Mouse (Mus musculus): ENCODE data around the gene Fbxl20.

Fbxl20 gene

GRCm38 (mm10) chr11:98086574-98086973, 63.6 kb downstream of the Fbxl20 start:
- DNase-seq = no peak

- no peak for DNase-seq
Observed at GRCm38 (mm10) chr11:98086141-98086540, 64.1 kb downstream of the Fbxl20 start.

DNA sequence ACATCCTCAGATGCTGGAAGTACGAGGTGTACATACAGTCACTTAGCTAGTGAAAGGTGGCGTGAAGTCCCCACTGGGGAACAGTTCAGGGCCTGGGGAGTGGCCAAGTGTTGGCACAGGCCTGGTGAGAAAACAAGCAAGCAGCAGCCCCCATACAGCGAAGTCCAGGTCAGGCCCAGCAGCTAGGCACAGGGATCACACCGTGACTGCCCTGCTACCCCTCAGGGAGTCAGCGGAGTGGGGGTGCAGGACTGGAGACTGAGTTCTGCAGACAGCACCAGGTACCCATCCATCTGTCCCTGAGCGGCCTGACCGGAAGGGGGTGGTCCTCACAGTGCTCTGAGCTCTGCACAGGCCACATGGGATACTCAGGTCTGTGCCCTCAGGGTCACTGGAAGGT, 67.5 kb downstream of the Fbxl20 start:
- no peak for DNase-seq

GRCm38 (mm10) chr11:98080450-98080849, 69.8 kb downstream of the Fbxl20 start:
- no peak for DNase-seq

DNA sequence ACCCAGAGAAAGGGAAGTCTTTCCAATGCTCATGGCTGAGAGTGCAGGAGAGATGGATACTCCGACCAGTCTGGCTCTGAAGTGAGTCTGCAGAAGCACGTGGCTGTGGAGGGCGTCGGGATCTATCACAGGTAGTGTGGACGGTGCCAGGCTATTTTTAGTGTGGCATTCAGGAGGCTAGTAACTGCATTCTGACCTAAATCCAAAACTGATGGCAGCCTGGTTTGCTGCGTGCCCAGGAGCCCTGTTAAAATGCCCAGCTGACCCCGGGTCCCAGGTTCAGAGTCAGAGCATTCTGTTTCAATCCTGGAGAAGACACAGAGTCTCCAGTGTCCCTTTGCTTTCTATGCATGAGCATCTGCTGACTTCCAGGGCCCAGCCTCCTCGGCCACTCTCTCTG, 73.1 kb downstream of the Fbxl20 start:
- no peak for DNase-seq

DNA sequence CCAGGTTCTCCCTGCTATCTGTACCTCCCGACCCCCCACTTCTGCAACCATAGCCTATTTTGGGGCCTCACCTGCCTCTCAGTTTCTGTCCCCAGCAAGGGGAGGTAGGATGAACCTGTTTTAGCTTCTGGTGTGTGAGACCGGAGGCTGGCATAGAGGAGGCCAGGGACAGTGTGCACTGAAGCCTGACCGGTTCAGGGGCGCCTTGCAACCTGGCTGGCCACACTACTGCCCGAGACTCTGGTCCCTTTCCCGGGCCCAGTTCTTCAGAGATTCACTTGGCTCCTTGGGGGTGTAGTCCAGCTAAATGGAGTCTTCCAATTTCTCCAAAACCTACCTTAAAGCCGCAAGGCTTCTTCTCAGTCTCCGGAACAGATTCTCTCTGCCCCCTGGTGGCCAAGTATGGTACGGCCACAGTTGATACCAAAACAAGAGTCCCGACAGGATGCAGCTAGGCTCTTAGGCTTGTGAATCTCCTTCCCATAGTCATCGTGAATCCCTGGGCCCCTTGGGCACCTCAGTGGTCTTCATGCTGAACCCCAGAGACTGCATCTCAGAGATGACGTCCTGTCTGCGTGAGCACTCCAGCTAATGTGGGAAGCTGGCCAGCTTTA, 74.9 kb downstream of the Fbxl20 start:
- DNase-seq = peak; percentile 95

DNA sequence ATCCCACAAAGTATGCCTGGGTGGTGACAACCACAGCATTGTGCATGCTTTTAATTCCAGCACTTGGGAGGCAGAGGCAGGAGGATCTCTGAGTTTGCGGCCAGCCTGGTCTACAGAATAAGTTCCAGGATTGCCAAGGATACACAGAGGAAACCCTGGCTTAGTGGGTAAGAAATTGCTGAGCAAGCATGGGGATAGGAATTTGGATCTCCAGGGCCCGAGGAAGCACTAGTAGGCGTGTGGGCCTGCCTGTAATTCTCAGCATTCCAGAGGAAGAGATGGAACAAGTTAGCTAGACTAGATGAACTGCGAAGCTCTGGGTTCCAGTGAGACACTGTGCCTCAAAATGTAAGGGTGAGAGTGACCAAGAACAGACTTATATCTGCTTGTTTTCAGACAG, 76.8 kb downstream of the Fbxl20 start:
- no peak for DNase-seq

GRCm38 (mm10) chr11:98067255-98067654, 82.9 kb downstream of the Fbxl20 start:
- DNase-seq = no peak

DNA sequence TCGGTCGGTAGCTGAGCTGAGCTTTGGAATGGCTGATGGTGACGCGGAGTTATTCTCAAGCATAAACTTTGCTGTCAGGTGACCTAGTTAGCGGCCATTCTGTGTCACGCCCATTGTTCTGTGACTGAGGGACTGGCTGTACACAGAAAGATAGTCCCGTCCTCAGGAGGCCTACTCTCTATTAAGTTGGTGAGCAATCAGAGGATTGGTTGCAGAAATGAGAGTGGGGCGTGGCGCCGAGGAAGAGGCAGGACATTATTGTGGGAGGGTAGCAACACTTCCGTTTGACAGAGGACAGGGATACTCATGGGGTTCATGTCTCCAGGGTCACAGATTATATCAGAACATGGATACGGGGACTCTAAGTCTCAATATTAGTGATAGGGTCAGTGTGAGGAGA, 84.0 kb downstream of the Fbxl20 start:
- DNase-seq = no peak

DNA sequence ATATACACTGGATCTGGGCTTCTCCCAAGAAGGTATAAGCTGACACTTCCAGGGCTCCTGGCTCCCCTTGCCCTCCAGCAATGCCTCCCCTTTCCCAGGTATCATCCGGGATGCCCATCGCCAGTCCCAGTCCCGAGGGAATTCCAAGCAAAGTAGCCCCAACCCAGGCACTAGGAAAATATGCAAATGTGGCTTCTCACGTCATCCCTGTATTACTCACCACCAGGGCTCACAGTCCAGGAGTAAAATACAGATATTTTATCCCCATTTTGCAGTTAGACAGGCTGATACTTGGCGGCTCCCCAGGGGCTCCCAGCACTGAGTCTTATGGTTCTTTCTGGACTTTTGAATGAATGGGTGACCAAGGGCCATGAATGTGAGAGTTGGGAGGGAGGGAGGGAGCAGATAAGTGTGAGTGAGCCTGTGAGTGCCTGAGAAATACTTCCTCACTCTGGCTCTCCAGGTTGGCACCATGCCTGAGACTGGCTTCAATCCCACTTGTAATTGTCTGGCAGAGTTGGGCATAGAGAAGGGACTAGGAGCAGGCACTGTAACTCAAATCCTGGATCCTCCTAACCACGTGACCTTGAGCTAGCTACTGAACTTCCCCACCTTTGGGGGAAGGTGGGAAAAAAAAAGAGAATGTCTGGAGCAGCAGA, 88.2 kb downstream of the Fbxl20 start:
- DNase-seq = peak; percentile 38

DNA sequence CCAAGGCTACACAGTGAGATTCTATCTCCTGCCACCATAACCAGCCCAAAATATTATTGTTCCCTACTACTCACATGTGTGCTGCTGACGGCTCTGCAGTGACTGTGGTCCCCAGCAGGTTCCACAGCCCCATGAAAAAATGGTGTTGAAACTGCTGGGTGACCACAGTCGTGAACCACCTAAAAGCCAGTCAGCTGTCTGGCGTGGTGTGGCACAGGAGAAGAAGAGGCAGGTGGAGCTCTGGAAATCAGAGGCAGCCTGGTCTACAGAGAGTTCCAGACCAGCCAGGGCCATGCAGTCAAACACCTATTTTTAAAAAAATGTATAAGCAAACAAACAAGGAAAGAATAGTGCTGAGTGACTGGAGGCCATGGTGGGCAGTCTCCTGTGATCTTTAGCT, 88.8 kb downstream of the Fbxl20 start:
- DNase-seq = no peak

DNA sequence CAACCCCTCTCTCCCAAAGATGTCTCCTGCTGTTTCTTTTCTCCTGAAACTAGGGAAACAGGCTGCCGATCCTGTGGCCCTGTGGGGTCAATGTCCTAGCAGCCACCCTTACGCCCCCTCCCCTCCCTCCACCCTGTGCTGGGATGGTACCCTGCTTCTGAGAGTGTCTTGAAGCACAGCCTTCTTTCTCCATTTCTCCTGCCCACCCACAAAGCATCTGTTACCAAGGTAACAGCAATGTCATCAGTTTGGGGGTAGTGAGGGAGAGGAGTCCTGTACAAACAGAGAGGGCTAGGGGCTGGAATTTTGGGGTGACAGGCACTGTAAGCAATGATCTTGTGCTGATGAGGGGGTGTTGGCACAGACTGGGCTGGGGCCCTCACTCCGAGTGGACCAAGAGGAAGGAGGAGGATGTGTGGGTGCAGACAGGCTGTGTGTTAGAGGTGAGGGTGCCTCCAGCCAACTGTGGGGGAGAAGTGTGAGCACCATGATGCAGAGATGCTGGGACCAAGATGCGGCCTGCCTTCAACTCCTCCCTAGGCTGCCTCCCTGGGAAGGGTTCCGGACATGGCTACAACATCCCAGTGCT, 90.0 kb downstream of the Fbxl20 start:
- no peak for DNase-seq

- no peak for DNase-seq
Observed at GRCm38 (mm10) chr11:98059662-98060061, 90.5 kb downstream of the Fbxl20 start.

- no peak for DNase-seq
Observed at GRCm38 (mm10) chr11:98057998-98058397, 92.2 kb downstream of the Fbxl20 start.

DNA sequence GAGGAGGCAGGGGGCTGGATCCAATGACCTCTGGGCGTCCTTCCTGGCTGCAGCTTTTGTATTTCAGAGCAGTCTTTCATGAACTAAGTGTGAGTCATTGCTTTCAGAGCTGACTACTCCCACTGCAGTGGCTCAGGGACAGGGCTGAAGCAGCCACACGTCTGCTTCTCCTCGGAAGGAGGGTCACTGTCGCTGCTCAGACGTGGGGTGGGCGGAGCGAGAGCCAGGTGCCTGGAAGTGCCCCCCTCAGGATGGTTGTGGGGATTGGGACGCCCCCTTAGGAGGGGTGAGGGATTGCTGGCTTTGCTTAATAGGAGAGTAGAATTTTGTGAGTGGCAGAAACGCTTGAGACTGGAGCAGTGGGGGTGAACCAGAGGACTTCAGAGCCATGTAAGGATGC, 92.7 kb downstream of the Fbxl20 start:
- DNase-seq = no peak

DNA sequence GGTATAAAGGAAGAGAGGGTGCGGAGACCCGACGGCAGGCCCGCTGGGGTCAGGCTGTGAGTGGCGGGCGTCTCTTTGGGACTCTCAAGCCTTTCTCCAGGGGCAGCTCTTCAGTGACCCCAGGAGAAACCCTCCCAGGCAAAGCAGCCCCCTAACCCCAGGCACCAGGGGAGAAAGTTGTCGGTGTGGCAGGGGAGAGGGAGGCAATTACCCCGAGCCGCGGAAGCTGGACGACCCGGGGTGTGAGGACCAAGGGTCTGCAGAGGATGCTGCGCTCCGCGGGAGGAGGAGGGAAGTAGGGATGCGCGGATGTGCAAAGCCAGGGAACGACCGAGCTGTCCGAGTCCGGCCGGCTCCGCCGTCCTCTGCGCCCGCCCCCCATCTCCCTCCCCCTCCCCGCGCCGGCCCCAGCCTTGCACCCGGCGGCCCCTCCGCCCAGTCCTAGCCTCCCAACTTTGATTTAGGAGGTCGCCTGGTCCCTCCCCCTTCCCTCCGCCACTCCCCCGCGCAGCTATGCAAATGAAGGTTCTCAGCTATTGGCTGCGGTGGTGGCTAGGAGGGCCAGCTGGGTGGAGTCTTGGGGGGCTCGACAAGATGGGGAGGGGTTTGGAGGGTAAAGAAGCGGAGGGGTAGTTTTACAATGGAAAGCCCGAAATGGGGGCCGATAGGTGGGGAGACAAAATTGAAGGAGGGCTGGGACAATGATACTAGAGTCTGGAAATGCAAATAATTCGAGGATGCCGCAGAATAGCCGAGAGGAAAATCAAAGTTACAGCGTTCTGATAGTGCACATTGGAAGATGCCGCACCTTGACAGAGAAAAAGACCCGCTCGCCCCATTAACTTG, 97.0 kb downstream of the Fbxl20 start, which contains the start of gene Stac2:
Gene Stac2, minus strand, starts transcription at position 474 of the 846 bp plus-strand sequence.
- peak; percentile 70 for DNase-seq

- peak; percentile 39 for DNase-seq
Observed at GRCm38 (mm10) chr11:98052129-98052988, 97.8 kb downstream of the Fbxl20 start.

DNA sequence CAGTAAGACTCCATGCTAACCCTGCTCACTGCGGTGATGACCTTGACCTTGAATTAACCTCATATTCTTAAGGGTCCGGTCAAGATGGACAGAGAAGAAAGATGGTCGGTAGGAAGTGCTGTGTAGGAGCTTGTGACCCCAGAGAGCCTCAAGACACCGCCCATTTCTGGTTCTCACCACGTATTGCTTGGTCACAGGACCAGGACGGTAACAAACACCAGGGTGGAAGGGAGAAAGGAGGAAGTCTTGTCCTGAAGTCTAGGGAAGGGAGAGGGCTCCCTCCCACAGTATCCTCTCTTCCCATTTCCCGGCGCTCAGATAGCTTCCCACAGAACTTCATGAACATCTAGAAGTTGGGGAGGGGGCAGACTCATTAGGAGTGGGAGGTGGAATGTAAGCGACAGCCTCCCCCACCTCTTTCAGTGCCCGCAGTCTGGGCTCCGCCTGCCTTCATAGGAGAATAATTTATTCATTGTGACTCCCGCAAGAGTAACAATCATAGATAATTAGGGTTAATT, 98.5 kb downstream of the Fbxl20 start:
- DNase-seq = no peak

DNA sequence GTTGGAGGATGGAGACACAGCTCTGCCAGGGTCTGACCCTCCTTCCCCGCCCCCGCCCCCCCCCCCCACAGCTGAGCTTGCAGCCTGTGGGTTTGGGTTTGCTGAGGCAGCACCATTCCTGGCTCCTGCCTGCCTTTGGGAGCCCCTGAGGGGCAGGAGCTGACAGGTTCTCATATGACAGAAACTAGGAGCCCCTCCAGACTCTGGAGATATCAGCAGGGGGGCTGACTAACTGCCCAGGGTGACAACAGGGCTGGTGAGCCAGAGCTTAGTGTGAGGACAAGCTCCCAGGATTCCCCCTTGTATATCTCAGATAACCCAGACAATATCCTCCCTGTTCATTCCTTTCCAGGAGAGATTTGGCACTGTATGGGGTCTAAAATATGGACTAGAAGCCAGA, 99.3 kb downstream of the Fbxl20 start:
- no peak for DNase-seq

DNA sequence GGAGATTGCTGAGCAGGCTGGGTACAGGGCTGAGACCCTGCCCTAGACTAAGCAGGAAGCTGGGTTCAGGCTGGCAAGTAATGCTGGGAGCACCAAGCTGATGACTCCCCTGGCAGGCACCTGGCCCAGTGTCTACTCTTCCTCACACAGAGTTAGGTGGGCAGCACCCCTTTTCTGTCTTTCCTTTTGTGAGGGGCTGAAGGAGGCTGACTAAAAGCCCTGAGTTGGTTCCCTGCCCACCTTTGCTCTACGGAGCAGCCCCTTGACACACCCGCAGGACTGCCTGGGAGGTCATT, 99.7 kb downstream of the Fbxl20 start:
- DNase-seq = no peak

DNA sequence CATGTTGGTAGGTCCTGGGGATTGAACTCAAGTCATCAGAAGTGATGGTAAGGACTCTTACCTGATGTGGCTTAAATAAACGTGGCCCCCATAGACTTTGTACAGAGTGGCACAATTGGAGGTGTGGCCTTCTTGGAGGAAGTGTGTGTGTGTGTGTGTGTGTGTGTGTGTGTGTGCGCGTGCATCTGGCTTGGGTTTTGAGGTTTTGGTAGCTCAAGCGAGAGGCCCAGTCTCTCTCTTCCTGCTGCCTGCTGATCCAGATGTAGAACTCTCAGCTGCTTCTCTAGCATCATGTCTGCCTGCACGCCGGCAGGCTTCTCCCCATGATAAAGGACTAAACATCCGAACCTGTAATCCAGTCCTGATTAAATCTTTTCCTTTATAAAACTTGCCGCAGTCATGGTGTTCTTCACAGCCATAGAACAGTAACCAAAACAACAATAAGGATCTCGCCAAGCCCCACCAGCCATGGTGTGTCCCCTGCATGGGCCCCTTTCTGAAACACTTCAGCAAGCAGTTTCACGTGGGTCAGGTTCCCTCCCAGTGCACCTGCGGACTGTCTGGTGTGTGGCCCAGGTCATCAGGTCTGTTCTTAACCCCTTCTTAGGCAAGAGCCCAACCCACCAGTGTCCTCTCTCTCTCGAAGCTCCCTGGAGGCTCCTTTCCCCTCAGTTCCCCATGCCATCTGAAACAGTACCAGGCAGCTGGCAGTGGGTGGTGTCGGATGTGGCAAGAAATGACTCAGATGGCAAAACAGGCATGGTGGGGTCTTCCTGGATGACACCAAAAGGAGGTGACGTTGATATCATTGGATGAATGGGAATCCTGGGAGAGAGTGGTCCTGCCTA, 100.3 kb downstream of the Fbxl20 start:
- no peak for DNase-seq

GRCm38 (mm10) chr11:98047745-98048144, 102.5 kb downstream of the Fbxl20 start:
- peak; percentile 84 for DNase-seq

Measured in cerebellum, adult 8-10 months (tissue).